Mouse (Mus musculus): ENCODE data around the gene Prkce.

GRCm38 (mm10) chr17:86313413-86314139 lies 146.0 kb downstream of the Prkce start:
- TF ChIP-seq CTCF (IDR thresholded peaks at IDR 0.05; ENCODE audit: insufficient read depth, low read depth, low read length), result no peak
- no peak for TF ChIP-seq POLR2A (IDR thresholded peaks at IDR 0.05; ENCODE audit: insufficient read depth, low read depth, low read length)
